Mouse (Mus musculus) hindbrain, embryonic 10.5 days (tissue): ENCODE data around the gene Zc3h4. TPM values are rescaled to one million over a fixed set of nuclear protein-coding genes. Genes with fewer than 3 reads are reported as not detected.

Experiments used
- DNase-seq: peaks from one replicate; pipeline ENCODE4 v3.0.0-alpha.2; 2017; ENCODE audit warnings: low spot score
- H3K27ac ChIP-seq: fragments of 300-500 bp; sonication (generic); 2 replicates; pipeline ENCODE4 v1.5.1; 2016; ENCODE audit warnings: mild to moderate bottlenecking, moderate library complexity
- H3K27me3 ChIP-seq: fragments of 300-500 bp; sonication (generic); 2 replicates; pipeline ENCODE4 v1.6.1; 2016; ENCODE audit warnings: mild to moderate bottlenecking; ENCODE audit not compliant: poor library complexity, insufficient read depth, severe bottlenecking
- H3K36me3 ChIP-seq: fragments of 300-500 bp; sonication (generic); 2 replicates; pipeline ENCODE4 v1.6.1; 2016; ENCODE audit warnings: mild to moderate bottlenecking, moderate library complexity
- H3K4me1 ChIP-seq: fragments of 300-500 bp; sonication (generic); replicated peaks from 2 replicates; pipeline ENCODE4 v1.6.1; 2016; ENCODE audit warnings: mild to moderate bottlenecking
- H3K4me3 ChIP-seq: fragments of 300-500 bp; sonication (generic); 2 replicates; pipeline ENCODE4 v1.5.1; 2016; ENCODE audit warnings: mild to moderate bottlenecking, moderate library complexity
- H3K9me3 ChIP-seq: fragments of 300-500 bp; sonication (generic); 2 replicates; pipeline ENCODE4 v1.6.1; 2016; ENCODE audit warnings: mild to moderate bottlenecking, moderate library complexity
- WGBS: fragments of 180-500 bp; shearing (Covaris S2); methylation state at CpG from one replicate; pipeline ENCODE4 v1.1.7; 2016; 5-methylcytosine and 5-hydroxymethylcytosine counted together
- polyA plus RNA-seq: library from polyadenylated mRNA; unstranded; fragments of >200 nt; fragmentation: Nextera tagmentation; extraction: Ambion mirVana; gene quantifications from 2 replicates; pipeline ENCODE4 v1.2.1, GENCODE M21; 2016

Zc3h4 gene
- polyA plus RNA-seq, 1 experiment from 2014 or later: 23.0 TPM

DNA sequence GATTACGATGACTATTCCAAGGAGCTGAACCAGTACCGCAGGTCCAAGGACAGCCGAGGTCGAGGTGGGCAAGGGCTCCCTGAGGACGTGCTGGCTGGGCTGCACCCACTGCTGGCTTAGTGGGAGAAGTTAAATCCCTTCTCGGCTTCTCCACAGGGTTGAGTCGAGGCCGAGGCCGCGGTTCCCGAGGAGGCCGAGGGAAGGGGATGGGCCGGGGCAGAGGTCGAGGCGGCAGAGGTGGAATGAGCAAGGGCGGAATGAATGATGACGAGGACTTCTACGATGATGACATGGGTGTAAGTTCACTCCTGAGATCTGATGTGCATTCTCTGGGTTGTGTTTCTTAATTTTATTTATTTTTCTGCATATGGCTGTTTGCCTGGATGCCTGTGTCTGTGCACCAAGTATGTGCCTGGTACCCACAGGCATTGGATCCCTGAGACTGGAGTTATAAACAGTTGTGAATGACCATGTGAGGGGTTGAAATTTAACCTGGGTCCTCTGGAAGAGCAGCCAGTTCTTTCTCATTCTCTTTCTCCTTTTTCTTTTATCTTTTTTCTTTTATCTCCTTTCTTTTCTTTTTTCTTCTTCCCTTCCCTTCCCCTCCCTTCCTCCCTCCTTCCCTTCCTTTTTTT lies 21.6 kb downstream of the Zc3h4 start:
- Histone ChIP-seq H3K27ac (no peak overlapping the region), H3K9me3 (no peaks in the 10 kb centered on the region), H3K27me3 (no peaks in the 10 kb centered on the region), H3K36me3 (peaks cover 100% of the 10 kb centered on the region), H3K4me3 (no peak overlapping the region), H3K4me1 (no peaks in the 10 kb centered on the region)
- 91% methylated on average over 18 of the region's 18 CpGs for WGBS
- no peak for DNase-seq

DNA sequence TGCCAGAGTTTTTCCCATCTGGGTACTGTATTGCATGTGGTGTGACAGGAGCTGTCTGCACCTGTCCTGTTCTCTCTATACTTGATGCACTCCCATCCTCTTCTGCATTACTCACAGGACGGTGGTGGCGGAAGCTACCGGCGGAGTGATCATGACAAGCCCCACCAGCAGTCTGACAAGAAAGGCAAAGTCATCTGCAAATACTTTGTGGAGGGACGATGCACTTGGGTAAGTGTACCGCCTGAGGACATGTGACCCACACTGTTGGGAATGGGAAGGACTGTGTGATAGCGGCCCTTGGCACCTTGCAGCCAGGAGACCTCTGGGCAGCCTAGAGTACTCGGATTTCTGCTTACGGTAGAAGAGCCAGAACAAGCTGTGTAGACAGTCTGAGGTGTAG lies 23.0 kb downstream of the Zc3h4 start:
- H3K9me3 ChIP-seq: no peaks in the 10 kb centered on the region
- H3K36me3 ChIP-seq: peaks cover 100% of the 10 kb centered on the region
- H3K27ac ChIP-seq: no peak overlapping the region
- H3K4me1 ChIP-seq: no peaks in the 10 kb centered on the region
- DNase-seq: no peak
- no peak overlapping the region for H3K4me3 ChIP-seq
- H3K27me3 ChIP-seq: no peaks in the 10 kb centered on the region
- 92% methylated on average over 9 of the region's 9 CpGs for WGBS

DNA sequence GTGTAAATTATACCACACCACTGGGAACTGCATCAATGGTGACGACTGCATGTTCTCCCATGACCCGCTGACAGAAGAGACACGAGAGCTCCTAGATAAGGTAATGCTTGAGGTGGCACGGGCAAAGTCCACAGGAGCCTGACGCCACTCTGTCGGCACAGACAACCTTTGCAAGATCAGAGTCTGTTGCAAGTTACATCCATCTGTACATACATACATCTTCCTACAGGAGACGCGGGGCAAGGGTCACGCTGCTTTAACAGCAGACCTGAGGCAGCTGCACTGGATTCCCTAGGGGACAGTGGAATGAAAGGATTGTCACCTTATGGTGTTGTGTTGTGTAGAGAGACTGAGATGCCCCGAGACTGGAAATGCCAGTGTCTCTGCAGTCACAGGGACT lies 25.0 kb downstream of the Zc3h4 start:
- Histone ChIP-seq H3K4me3 (no peak overlapping the region), H3K9me3 (no peaks in the 10 kb centered on the region), H3K27ac (no peak overlapping the region), H3K27me3 (no peaks in the 10 kb centered on the region), H3K4me1 (no peaks in the 10 kb centered on the region), H3K36me3 (peaks cover 100% of the 10 kb centered on the region)
- DNase-seq: no peak
- 89% methylated on average over 10 of the region's 10 CpGs for WGBS

DNA sequence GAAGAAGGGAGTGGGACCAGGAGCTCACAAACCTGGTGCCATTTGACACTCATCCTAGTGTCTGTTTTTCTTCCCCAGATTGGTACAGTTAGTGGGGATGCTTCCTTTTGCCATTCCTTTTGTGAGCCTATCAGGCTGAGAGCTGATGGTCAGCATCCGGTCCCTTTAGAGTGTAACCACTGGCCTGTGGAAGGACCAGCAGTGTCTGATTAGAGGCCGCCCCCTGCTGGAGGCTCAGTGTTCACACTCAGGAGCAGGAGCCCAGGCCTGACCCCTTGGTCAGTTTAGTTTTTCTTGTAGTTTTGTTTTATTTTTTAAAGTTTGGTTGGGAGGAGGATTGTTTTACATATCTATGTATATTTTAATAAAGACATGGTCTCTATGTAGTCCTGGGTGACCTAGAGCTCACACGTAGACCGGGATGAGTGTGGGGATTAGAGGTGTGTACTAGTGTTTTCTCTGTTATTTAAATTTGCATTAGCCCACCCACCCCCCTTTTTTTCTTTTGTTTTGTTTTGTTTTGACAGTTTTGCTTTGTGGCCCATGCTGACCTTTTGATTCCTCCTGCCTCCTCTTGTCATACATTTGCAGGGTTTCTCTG lies 25.5 kb downstream of the Zc3h4 start:
- H3K27ac ChIP-seq: no peak overlapping the region
- H3K4me1 ChIP-seq: no peaks in the 10 kb centered on the region
- no peak overlapping the region for H3K4me3 ChIP-seq
- WGBS: 67% methylated on average over 4 of the region's 4 CpGs
- DNase-seq: peak; percentile 74
- H3K9me3 ChIP-seq: no peaks in the 10 kb centered on the region
- peaks cover 100% of the 10 kb centered on the region for H3K36me3 ChIP-seq
- no peaks in the 10 kb centered on the region for H3K27me3 ChIP-seq

DNA sequence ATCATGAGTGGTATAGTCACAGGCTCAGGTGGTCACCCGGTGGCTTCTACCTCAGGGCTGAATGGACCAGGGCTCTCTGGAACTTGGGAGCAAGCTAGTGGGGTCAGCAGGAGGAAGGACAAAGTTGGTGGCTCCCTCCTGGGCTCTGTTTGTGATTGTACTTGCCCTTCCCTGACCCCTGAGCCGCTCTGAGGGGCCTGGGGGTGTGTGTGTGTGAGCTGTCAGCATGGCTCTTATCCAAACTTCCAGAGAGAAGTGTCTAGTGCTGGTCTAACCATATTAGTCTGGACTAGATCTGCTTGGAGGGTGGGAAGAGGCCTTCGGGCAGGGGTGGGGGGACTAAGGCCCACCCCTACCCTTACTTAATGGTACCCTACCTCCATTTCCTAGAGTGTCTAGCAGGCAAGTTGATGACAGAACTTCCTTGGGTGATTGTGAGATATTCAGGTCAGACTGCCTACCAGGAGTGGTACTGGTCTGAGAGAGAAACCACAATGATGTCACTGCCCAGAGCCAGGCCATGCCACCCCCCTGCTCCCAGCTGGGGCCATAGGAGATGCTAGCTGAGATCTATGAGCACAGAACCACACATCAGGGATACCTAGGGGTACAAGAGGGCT lies 32.8 kb downstream of the Zc3h4 start:
- DNase-seq: no peak
- Histone ChIP-seq H3K4me3 (no peak overlapping the region), H3K27ac (no peak overlapping the region), H3K4me1 (no peaks in the 10 kb centered on the region), H3K27me3 (no peaks in the 10 kb centered on the region), H3K36me3 (peaks cover 93% of the 10 kb centered on the region), H3K9me3 (no peaks in the 10 kb centered on the region)
- WGBS: 77% methylated on average over 3 of the region's 3 CpGs

DNA sequence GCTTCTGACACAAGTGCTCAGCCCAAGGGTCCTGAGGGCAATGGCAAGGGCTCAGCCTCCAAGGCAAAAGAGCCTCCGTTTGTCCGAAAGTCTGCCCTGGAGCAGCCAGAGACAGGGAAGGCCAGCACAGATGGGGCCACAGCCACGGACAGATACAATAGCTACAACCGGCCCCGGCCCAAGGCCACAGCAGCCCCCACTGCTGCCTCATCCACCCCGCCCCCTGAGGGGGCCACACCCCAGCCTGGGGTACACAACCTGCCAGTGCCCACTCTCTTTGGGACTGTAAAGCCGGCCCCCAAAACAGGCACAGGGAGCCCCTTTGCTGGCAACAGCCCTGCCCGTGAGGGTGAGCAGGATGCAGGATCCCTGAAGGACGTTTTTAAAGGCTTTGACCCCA lies 34.4 kb downstream of the Zc3h4 start:
- no peak for DNase-seq
- no peaks in the 10 kb centered on the region for H3K4me1 ChIP-seq
- 85% methylated on average over 9 of the region's 9 CpGs for WGBS
- H3K27ac ChIP-seq: no peak overlapping the region
- peaks cover 77% of the 10 kb centered on the region for H3K36me3 ChIP-seq
- H3K9me3 ChIP-seq: no peaks in the 10 kb centered on the region
- no peak overlapping the region for H3K4me3 ChIP-seq
- H3K27me3 ChIP-seq: no peaks in the 10 kb centered on the region

DNA sequence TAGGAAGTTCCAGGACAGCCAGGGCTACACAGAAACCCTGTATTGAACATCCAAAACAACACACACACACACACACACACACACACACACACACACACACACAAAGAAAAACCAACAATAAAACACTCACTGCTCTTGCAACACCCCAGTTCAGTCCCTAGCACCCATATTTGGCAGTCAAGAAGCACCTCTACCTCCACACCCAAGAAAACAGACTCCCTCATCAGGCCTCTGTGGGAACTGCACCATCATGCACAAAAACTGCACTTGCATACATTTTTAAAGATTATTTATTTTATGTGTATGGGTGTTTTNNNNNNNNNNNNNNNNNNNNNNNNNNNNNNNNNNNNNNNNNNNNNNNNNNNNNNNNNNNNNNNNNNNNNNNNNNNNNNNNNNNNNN lies 40.5 kb downstream of the Zc3h4 start:
- Histone ChIP-seq H3K27me3 (no peaks in the 10 kb centered on the region), H3K9me3 (no peaks in the 10 kb centered on the region), H3K27ac (no peak overlapping the region), H3K4me1 (no peaks in the 10 kb centered on the region), H3K36me3 (peaks cover 15% of the 10 kb centered on the region), H3K4me3 (no peak overlapping the region)
- no peak for DNase-seq

DNA sequence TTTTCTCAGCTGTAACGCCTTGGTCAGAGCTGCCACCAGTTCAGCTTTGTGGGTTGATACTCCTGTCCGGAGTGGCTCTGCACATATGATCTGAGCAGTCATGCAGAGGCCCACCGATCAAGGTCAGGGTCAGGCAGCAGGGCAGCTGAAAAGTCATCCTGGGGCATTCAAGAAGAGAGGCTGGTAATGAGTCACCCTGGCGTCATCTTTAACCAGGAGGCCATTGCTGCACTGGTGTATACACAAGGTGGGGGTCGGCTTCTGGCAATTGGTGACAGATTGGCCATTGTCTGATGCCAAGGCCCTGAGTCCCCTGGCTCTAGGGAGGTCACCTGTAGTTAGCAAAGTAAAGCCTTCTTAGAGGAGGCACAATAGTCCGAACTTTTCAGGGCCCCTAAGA lies 50.9 kb downstream of the Zc3h4 start:
- no peak for DNase-seq
- Histone ChIP-seq H3K27me3 (no peaks in the 10 kb centered on the region), H3K4me1 (peaks cover 8% of the 10 kb centered on the region), H3K9me3 (no peaks in the 10 kb centered on the region), H3K4me3 (no peak overlapping the region), H3K27ac (no peak overlapping the region), H3K36me3 (peaks cover 19% of the 10 kb centered on the region)
- 85% methylated on average over 6 of the region's 6 CpGs for WGBS

DNA sequence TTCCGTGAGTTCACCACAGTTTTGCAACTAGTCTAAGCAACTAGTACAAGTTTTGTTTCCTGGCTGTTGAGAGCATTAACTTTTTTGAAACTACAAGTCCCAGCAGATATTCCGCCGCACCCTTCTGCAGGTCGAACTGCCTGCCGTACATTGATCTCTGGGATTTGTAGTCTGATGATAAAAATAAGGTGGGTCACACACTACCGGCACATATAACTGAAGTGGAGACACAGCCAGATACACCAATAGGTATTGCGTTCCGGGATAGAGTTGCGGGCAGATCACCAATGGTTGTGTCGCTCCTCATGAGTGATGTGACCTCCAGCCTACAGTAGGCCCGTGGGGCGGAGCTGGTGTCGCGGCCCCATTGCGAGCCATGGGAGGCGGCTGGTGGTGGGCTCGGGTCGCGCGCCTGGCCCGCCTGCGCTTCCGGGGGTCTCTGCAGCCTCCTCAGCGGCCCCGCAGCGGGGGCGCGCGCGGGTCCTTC lies 51.9 kb downstream of the Zc3h4 start, which contains the start of gene Tmem160:
Gene Tmem160, plus strand, starts transcription at position 193 of the 487 bp plus-strand sequence.
- H3K9me3 ChIP-seq: no peaks in the 10 kb centered on the region
- DNase-seq: peak; percentile 87
- H3K27me3 ChIP-seq: no peaks in the 10 kb centered on the region
- peaks cover 25% of the 10 kb centered on the region for H3K36me3 ChIP-seq
- H3K27ac ChIP-seq: peak within 1 kb of the TSS; percentile 84
- 1% methylated on average over 30 of the region's 30 CpGs for WGBS
- H3K4me1 ChIP-seq: peaks cover 8% of the 10 kb centered on the region
- peak within 1 kb of the TSS; percentile 80 for H3K4me3 ChIP-seq

DNA sequence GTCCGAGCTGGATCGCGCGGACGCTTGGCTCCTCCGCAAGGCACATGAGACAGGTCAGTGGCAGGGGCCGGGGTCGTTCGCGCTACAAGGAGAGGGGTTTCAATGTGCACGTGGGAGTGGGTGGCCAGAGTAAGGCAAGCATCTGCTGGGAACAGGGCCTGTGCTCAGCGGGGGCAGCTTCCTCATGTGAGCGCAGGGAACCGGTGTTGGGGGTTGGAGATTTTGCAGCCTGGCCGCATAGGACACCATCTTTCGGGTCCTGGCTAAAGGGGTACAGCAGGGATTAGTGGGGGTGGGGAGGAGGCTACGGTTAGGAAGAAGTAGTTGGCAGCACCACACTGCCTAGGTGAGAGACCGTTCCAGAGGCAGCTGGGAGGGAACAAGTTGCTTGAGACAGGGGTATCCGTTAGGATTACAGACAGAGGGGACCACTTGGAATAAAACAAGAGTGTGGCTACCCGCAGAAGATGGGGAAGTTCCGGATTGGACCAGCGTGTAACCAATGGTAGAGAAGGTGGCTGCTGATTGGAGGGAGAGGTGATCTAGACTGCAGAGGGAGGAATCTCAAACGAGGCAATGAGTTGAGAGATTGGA lies 52.5 kb downstream of the Zc3h4 start:
- peak overlapping the region; percentile 84 for H3K27ac ChIP-seq
- DNase-seq: peak; percentile 70
- 0 out of 2 replicates have a peak, but pooled peaks cover 2% of the 10 kb centered on the region for H3K9me3 ChIP-seq
- H3K36me3 ChIP-seq: peaks cover 25% of the 10 kb centered on the region
- WGBS: under 1% methylated on average over 23 of the region's 23 CpGs
- peak overlapping the region; percentile 80 for H3K4me3 ChIP-seq
- H3K27me3 ChIP-seq: no peaks in the 10 kb centered on the region
- peaks cover 8% of the 10 kb centered on the region for H3K4me1 ChIP-seq

DNA sequence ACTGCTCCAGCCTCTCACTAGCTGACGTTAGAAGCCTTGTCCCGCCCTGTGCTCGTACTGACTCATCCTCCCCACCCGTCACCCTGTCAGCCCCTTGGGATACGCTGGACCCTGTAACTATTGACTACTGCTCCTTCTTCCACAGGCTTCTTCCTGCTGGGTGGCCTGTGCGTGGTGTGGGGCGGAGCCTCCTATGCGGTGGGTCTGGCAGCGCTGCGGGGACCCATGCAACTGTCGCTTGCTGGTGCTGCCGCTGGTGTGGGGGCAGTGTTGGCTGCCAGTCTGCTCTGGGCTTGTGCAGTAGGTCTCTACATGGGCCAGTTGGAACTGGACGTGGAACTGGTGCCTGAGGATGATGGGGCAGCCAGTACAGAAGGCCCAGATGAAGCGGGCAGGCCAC lies 54.3 kb downstream of the Zc3h4 start:
- DNase-seq: no peak
- no peak overlapping the region for H3K27ac ChIP-seq
- peaks cover 8% of the 10 kb centered on the region for H3K4me1 ChIP-seq
- WGBS: 93% methylated on average over 14 of the region's 14 CpGs
- no peak overlapping the region for H3K4me3 ChIP-seq
- H3K27me3 ChIP-seq: no peaks in the 10 kb centered on the region
- peaks cover 28% of the 10 kb centered on the region for H3K36me3 ChIP-seq
- H3K9me3 ChIP-seq: peaks cover 10% of the 10 kb centered on the region; the same call in 1 of the 2 replicates

DNA sequence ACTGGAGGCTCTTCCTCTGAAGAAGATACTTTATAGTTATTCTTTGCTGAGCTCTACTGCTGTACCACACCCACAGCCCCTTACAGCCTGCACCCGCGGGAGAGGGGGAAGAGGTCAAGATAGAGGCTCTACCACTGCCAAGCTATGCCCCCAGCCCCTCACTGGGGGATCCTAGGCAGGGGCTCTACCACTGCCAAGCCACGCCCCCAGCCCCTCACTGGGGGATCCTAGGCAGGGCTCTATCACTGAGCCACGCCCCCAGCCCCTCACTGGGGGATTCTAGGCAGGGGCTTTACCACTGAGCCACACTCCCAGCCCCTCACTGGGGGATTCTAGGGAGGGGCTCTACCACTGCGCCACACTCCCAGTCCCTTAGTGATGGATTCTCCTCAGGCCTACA lies 55.6 kb downstream of the Zc3h4 start:
- peaks cover 28% of the 10 kb centered on the region for H3K36me3 ChIP-seq
- H3K27ac ChIP-seq: no peak overlapping the region
- H3K4me1 ChIP-seq: peaks cover 13% of the 10 kb centered on the region
- H3K27me3 ChIP-seq: peaks cover 11% of the 10 kb centered on the region; the same call in 1 of the 2 replicates
- 88% methylated on average over 5 of the region's 5 CpGs for WGBS
- H3K4me3 ChIP-seq: no peak overlapping the region
- no peak for DNase-seq
- peaks cover 10% of the 10 kb centered on the region; the same call in 1 of the 2 replicates for H3K9me3 ChIP-seq

DNA sequence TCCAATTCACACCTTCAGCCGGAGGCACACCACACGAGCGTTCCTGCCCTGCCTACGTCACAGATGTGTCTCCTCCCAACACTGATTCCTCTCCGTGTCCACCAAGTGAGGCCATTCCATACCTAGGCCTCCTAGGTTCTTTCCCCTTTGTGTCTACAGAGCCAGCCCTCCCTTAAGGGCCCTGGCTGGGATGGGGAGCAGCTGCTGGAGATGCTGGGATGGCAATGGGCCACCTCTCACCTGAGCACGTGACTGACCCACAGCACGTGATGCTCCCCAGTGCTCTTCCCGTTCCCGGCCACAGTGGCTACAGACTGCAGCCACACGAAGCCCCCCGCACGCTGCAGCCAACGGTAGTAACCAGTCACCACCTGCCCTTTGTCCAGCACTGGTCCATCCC lies 59.9 kb downstream of the Zc3h4 start:
- H3K9me3 ChIP-seq: peaks cover 10% of the 10 kb centered on the region; the same call in 1 of the 2 replicates
- H3K36me3 ChIP-seq: peaks cover 19% of the 10 kb centered on the region
- peak overlapping the region; percentile 42 for H3K27ac ChIP-seq
- 73% methylated on average over 13 of the region's 13 CpGs for WGBS
- no peak overlapping the region for H3K4me3 ChIP-seq
- H3K27me3 ChIP-seq: peaks cover 36% of the 10 kb centered on the region
- DNase-seq: no peak
- 0 out of 2 replicates have a peak, but pooled peaks cover 5% of the 10 kb centered on the region for H3K4me1 ChIP-seq
